Mouse (Mus musculus) frontal cortex, adult 2 months (tissue): ENCODE measurements around the gene Nop56. TPM values are rescaled to one million over a fixed set of nuclear protein-coding genes. Genes with fewer than 3 reads are reported as not detected.

Source experiments
- DNase-seq, 2 experiments: peaks; one replicate each; pipeline ENCODE4 v3.0.0; 2022; ENCODE audit warnings: low spot score in 1 of 2; ENCODE audit errors: extremely low spot score in 1 of 2
- polyA plus RNA-seq: library from polyadenylated mRNA; depleted of rRNA; stranded (reverse); fragments of >200 nt; gene quantifications from 2 replicates; pipeline ENCODE4 v1.2.3, GENCODE M21; 2012; rRNA removed

Nop56 gene
- polyA plus RNA-seq, 1 experiment = 163 TPM

- no peak for DNase-seq
These were observed 20.7 kb downstream of the Nop56 start, which contains the start of gene Ebf4 for GRCm38 (mm10) chr2:130294936-130295277. Ebf4 (plus strand) TSS chr2:130295169.

- DNase-seq = peak in 1 of 2 experiments; percentile 45
These were observed 21.3 kb downstream of the Nop56 start for GRCm38 (mm10) chr2:130295331-130296133.

- DNase-seq = no peak
These were observed 22.0 kb downstream of the Nop56 start for GRCm38 (mm10) chr2:130296134-130296745.

GRCm38 (mm10) chr2:130297580-130297979 is 23.4 kb downstream of the Nop56 start:
- DNase-seq = no peak

GRCm38 (mm10) chr2:130303014-130303413 is 28.8 kb downstream of the Nop56 start:
- no peak for DNase-seq

GRCm38 (mm10) chr2:130327057-130327456 is 52.8 kb downstream of the Nop56 start:
- DNase-seq = no peak

Other genes with a start within 250 kb of the Nop56 start
- 0.34 and 0.36 TPM in 2 replicates for gene Tgm6, start 162.0 kb upstream of the Nop56 start, polyA plus RNA-seq
- 125 and 136 TPM in 2 replicates for gene Snrpb, start 95.0 kb upstream of the Nop56 start, polyA plus RNA-seq
- 0.04 TPM in 1 of 2 replicates, not detected in the other for gene Tmc2, start 79.2 kb upstream of the Nop56 start, polyA plus RNA-seq
- 340 and 363 TPM in 2 replicates for gene Idh3b, start 10.1 kb downstream of the Nop56 start, polyA plus RNA-seq
- 12.8 and 12.9 TPM in 2 replicates for gene Ebf4, start 20.7 kb downstream of the Nop56 start, polyA plus RNA-seq
- 14.2 and 16.3 TPM in 2 replicates for gene Cpxm1, start 123.1 kb downstream of the Nop56 start, polyA plus RNA-seq
- not detected in 2 replicates for gene Gm28372, start 130.8 kb downstream of the Nop56 start, polyA plus RNA-seq
- gene 1700020A23Rik, start 130.8 kb downstream of the Nop56 start, polyA plus RNA-seq = not detected in 2 replicates
- gene Tmem239, start 132.0 kb downstream of the Nop56 start, polyA plus RNA-seq = not detected in 2 replicates
- 98.1 and 115 TPM in 2 replicates for gene Vps16, start 149.9 kb downstream of the Nop56 start, polyA plus RNA-seq
- gene Pced1a, start 150.3 kb downstream of the Nop56 start, polyA plus RNA-seq = 22.7 and 24.3 TPM in 2 replicates
- 143 and 161 TPM in 2 replicates for gene Ptpra, start 175.8 kb downstream of the Nop56 start, polyA plus RNA-seq